Mouse (Mus musculus) common myeloid progenitor, adult 5-6 weeks (primary cell): Measurements from ENCODE around the gene Sp110. TPM values are rescaled to one million over a fixed set of nuclear protein-coding genes. Genes with fewer than 3 reads are reported as not detected.
"Not testable (repeated sequence)": the region's sequence is repeated elsewhere in the genome, so short reads cannot be mapped to it uniquely, and the experiment has no call there.

ENCODE experiments used
- ATAC-seq: replicated peaks from 2 replicates; pipeline ENCODE4 v1.8.0; 2016; ENCODE audit warnings: low read depth, mild to moderate bottlenecking, moderate TSS enrichment, inconsistent platforms; ENCODE audit not compliant: poor library complexity, severe bottlenecking
- total RNA-seq: library from RNA; stranded (forward); fragments of 200-1000, 187-1606 nt; gene quantifications from 2 replicates; pipeline ENCODE4 v1.2.3, GENCODE M21; 2017

The Sp110 gene
- total RNA-seq, 1 experiment from 2014 or later, result 120 TPM

- ATAC-seq, result not testable (repeated sequence)
These were observed 25.1 kb downstream of the Sp110 start for GRCm38 (mm10) chr1:85573554-85573953.

DNA sequence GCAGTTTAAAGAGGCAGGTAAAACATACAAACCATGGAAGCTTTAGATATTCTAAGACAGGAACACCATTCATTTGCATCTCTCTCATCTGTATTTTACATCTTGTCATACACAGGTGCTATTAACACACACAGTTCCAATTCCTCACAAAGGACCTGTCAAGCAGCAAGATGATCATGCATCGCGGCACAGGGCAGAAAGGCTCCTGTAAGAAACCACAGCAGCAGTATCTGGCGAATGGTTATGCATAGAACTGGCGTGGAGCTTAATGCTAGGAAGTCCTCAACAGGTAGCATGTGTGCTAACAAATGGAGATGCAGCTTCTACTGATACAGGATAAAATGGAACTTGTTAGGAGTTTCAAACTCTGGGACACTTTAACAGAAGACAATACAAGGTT lies 43.4 kb downstream of the Sp110 start:
- ATAC-seq, result not testable (repeated sequence)

DNA sequence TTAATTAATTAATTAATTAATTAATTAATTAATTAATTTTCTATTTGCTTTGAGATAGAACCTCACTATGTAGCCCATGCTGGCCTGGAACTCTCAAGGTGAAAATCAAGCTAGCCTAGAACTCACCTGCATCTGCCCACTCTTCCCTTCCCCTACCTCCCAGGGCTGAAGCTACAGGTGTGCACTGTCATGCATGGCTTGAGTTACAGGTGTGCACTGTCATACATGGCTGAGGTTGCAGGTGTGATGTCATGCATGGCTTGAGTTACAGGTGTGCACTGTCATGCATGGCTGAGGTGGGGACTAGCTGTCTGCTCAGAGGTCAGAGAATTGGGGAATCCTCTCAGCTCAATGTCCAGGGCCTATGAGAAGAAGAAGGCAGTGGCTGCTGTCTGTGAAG lies 52.2 kb downstream of the Sp110 start:
- ATAC-seq, result not testable (repeated sequence)

- not testable (repeated sequence) for ATAC-seq
These were observed 54.8 kb downstream of the Sp110 start for GRCm38 (mm10) chr1:85543818-85544217.

DNA sequence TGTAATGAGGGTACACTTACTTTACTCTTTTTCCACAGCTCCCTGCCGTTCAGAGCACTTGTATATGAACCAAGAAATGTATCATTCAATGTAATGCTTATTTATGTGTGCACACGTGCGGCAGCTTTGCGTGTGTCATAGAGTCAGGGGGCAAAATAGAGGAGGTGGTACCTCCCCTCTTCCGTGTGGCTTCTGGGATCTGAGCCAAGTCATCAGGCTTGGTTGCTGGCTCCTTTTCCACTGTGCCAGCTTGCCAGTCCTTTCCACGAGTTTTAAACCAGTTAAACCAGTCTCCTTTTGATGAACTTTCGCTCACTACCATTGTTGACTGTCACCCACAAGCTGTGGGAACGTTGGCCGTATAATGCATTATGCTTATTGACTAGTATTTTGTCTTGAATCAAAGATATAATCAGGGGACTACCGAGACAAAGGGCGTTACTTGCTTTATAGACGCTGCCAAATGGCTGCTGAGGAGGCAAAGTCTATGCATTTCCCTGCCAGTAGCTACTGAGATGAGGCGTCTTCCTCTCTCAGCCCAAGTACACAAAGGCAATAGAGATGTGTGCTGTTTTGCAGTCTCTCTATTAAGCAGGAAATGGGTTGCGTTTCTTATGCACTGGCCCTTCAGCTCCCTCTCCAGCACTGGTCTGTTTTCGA lies 70.0 kb downstream of the Sp110 start:
- ATAC-seq, result not testable (repeated sequence)

Other genes starting within 250 kb of the Sp110 start
- 4.9 TPM in 1 of 2 replicates, not detected in the other for gene G530012D18Rik, start 23.1 kb downstream of the Sp110 start, total RNA-seq
- gene Sp140, start 1.6 kb upstream of the Sp110 start, total RNA-seq, result 62.0 and 62.2 TPM in 2 replicates
- 64.9 and 116 TPM in 2 replicates for gene Sp100, start 51.2 kb upstream of the Sp110 start, total RNA-seq
- 46.6 and 54.3 TPM in 2 replicates for gene A630001G21Rik, start 179.8 kb upstream of the Sp110 start, total RNA-seq
- 102 and 110 TPM in 2 replicates for gene Cab39, start 194.6 kb upstream of the Sp110 start, total RNA-seq